Mouse (Mus musculus) intestine, embryonic 14.5 days (tissue): Measurements from ENCODE around the gene Gpsm2. TPM values are rescaled to one million over a fixed set of nuclear protein-coding genes. Genes with fewer than 3 reads are reported as not detected.

Experiments
- ATAC-seq: fragments of 200-750 bp; cut with Nextera tagmentation; replicated peaks from 2 replicates; pipeline ENCODE4 v1.8.0; 2017; ENCODE audit warnings: low read depth, moderate number of reproducible peaks, moderate TSS enrichment, moderate library complexity; ENCODE audit not compliant: low FRiP score, low TSS enrichment
- DNase-seq: peaks from one replicate; pipeline ENCODE4 v3.0.0-alpha.2; 2018; ENCODE audit warnings: low spot score
- H3K27ac ChIP-seq: fragments of 300-500 bp; sonication (generic); 2 replicates; pipeline ENCODE4 v1.5.1; 2014; ENCODE audit warnings: low read depth, mild to moderate bottlenecking, control low read depth
- H3K27me3 ChIP-seq: fragments of 300-500 bp; sonication (generic); replicated peaks from 2 replicates; pipeline ENCODE4 v1.6.1; 2014; ENCODE audit warnings: low read length, control low read depth; ENCODE audit not compliant: control insufficient read depth, insufficient read depth
- H3K36me3 ChIP-seq: fragments of 300-500 bp; sonication (generic); 2 replicates; pipeline ENCODE4 v1.6.1; 2014; ENCODE audit warnings: low read length, control low read depth; ENCODE audit not compliant: control insufficient read depth, insufficient read depth
- H3K4me1 ChIP-seq: fragments of 300-500 bp; sonication (generic); replicated peaks from 2 replicates; pipeline ENCODE4 v1.6.1; 2014; ENCODE audit warnings: low read length, control low read depth, mixed read lengths; ENCODE audit not compliant: control insufficient read depth, insufficient read depth
- H3K4me2 ChIP-seq: fragments of 300-500 bp; sonication (generic); 2 replicates; pipeline ENCODE4 v1.6.1; 2014; ENCODE audit warnings: low read length
- H3K4me3 ChIP-seq: fragments of 300-500 bp; sonication (generic); 2 replicates; pipeline ENCODE4 v1.5.1; 2014; ENCODE audit warnings: low read depth, low read length, control low read depth, mixed read lengths
- H3K9ac ChIP-seq: fragments of 300-500 bp; sonication (generic); 2 replicates; pipeline ENCODE4 v1.6.1; 2014; ENCODE audit warnings: mild to moderate bottlenecking, low read length
- H3K9me3 ChIP-seq: fragments of 300-500 bp; sonication (generic); 2 replicates; pipeline ENCODE4 v1.6.1; 2016; ENCODE audit warnings: low read length, control low read depth; ENCODE audit not compliant: control insufficient read depth
- WGBS: fragments of 180-500 bp; shearing (Covaris S2); extraction: QIAGEN DNeasy Blood & Tissue Kit; methylation state at CpG from one replicate; pipeline ENCODE4 v1.1.7; 2014; 5-methylcytosine and 5-hydroxymethylcytosine counted together
- polyA plus RNA-seq: library from polyadenylated mRNA; unstranded; fragments of >200 nt; fragmentation: Nextera tagmentation; extraction: Ambion mirVana; gene quantifications from 2 replicates; pipeline ENCODE4 v1.2.1, GENCODE M21; 2014

Gpsm2 gene
- polyA plus RNA-seq, 1 experiment from 2014 or later, result 55.8 TPM

DNA sequence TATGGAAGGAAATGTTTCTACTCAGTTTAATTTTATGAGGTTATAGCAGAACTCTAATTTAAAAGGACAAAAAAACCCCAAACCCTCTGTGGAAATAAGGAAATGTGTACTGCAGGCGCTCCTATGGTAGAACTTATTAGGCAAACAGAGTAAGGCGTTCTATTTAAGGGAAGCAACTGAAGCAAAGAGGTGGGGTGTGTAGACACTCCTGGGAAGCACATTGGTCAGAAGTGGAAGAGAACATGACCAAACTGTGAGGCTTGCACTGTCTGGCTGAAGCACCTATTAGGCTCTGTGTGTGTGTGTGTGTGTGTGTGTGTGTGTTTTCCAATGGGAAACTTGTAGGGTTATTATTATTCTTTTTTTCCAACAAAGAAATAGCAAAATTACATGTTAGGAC is 2.8 kb downstream of the Gpsm2 start:
- H3K9ac ChIP-seq, result no peak overlapping the region
- H3K4me1 ChIP-seq, result peaks cover 25% of the 10 kb centered on the region
- H3K9me3 ChIP-seq, result no peaks in the 10 kb centered on the region
- H3K27me3 ChIP-seq, result no peaks in the 10 kb centered on the region
- no peak for DNase-seq
- H3K36me3 ChIP-seq, result no peaks in the 10 kb centered on the region
- 73% methylated on average over 2 of the region's 2 CpGs for WGBS
- peak overlapping the region; percentile 18; the same call in 1 of the 2 replicates for H3K4me2 ChIP-seq
- no peak overlapping the region for H3K27ac ChIP-seq
- ATAC-seq, result no peak
- H3K4me3 ChIP-seq, result no peak overlapping the region

DNA sequence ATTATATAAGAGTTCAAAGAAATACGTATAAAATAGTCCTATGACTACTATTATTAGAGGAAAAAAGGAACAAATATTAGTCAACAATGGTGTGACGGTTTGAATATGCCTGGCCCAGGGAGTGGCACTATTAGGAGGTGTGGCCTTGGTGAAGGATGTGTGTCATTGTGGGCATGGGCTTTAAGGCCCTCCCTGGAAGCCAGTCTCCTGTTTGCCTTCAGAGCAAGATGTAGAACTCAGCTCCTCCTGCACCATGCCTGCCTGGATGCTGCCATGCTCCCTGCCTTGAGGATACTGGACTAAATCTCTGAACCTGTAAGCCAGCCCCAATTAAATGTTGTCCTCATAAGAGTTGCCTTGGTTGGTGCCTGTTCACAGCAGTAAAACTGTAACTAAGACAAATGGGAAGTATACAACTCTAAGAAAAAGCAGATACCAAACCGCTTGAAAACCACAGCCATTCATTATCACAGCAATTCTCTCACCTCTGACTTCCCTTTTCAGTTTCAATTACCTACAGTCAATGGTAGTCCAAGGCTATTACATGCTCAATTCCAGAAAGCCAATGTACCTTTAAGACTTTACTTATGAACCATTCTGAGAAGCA is 4.1 kb downstream of the Gpsm2 start:
- H3K4me3 ChIP-seq, result no peak overlapping the region
- ATAC-seq (no peak), DNase-seq (no peak)
- WGBS, result 78% methylated on average over 3 of the region's 3 CpGs
- no peak overlapping the region for H3K27ac ChIP-seq
- H3K27me3 ChIP-seq, result no peaks in the 10 kb centered on the region
- no peaks in the 10 kb centered on the region for H3K9me3 ChIP-seq
- no peaks in the 10 kb centered on the region for H3K36me3 ChIP-seq
- H3K4me2 ChIP-seq, result no peak overlapping the region
- H3K9ac ChIP-seq, result no peak overlapping the region
- H3K4me1 ChIP-seq, result peaks cover 27% of the 10 kb centered on the region

DNA sequence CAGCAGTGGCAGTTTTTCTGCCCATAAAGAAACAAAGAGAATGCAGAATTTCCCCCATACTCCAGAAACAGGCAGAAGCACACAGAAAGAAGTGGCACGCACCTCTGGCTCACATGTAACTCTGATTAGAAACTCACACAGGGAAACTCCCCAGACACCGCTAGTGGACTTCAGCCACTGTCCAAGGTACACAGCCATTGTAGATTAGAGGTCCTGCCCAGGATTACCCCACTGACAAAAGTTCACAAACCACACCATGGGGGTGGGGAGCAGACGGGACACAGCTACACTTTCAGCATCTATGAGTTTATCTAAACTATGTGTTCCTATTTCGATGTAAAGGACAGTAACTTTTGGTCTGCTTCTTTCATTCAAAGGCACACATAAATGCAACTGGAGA is 7.3 kb downstream of the Gpsm2 start:
- WGBS, result 87% methylated on average over 4 of the region's 4 CpGs
- Histone ChIP-seq H3K27me3 (no peaks in the 10 kb centered on the region), H3K4me3 (no peak overlapping the region), H3K9ac (no peak overlapping the region), H3K36me3 (peaks cover 5% of the 10 kb centered on the region; the same call in 1 of the 2 replicates), H3K4me2 (no peak overlapping the region), H3K27ac (no peak overlapping the region), H3K4me1 (peaks cover 14% of the 10 kb centered on the region), H3K9me3 (no peaks in the 10 kb centered on the region)
- DNase-seq, result no peak
- ATAC-seq, result no peak

DNA sequence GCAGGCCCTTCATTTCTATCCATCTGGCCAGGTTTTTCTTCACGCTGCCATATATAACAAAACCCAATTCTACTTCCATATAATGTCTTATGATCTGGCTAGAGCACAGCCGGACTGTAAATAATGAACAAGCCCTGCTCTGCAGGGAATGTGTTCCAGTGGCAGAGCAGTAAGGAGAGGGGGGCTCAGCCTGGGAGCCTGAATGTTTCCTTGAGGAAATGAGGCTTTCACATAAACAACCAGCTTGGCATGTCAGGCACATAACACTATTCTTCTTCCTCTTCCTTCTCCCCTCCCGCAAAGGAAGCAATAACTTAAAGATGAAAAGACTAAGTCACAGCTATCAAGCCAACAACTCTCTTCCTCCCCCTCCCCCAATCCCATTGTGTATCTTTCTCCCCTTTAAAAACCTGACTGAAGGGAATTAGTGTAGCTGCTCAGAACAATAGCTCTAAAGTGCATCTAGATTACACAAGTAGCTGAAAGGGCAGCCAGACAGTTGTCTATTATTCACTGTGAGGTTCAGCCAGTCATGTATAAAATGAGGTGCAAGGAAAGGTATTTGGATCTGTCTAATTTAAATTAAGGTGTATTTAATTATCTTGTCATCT is 8.9 kb downstream of the Gpsm2 start:
- no peak for DNase-seq
- Histone ChIP-seq H3K27ac (no peak overlapping the region), H3K4me2 (no peak overlapping the region), H3K4me3 (no peak overlapping the region), H3K27me3 (no peaks in the 10 kb centered on the region), H3K9me3 (no peaks in the 10 kb centered on the region), H3K9ac (no peak overlapping the region), H3K36me3 (peaks cover 7% of the 10 kb centered on the region; the same call in 1 of the 2 replicates), H3K4me1 (peaks cover 9% of the 10 kb centered on the region)
- no peak for ATAC-seq
- WGBS, result 25% methylated on average over 3 of the region's 3 CpGs

DNA sequence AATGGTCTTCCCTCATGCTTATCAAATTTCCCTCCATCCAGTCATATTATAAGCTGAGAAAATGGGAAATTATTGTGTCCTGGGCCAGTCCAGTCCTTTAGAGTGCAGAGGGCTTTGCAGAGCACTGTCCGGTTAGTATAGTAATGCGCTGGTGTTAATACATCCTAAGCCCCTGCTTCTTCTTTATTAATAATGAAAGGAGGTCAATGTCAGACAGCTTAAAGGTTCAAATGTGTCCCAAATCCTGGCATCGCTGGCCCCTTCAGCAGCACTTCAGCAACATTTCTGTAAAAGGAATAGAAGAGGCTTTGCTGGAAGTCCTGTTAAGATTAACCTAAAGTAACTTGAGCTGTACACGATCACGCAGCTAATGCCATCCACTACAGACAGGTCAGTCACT is 10.8 kb downstream of the Gpsm2 start:
- DNase-seq (no peak), ATAC-seq (no peak)
- H3K9ac ChIP-seq, result no peak overlapping the region
- H3K36me3 ChIP-seq, result peaks cover 10% of the 10 kb centered on the region; the same call in 1 of the 2 replicates
- no peaks in the 10 kb centered on the region for H3K9me3 ChIP-seq
- H3K27ac ChIP-seq, result no peak overlapping the region
- no peak overlapping the region for H3K4me2 ChIP-seq
- H3K27me3 ChIP-seq, result no peaks in the 10 kb centered on the region
- H3K4me1 ChIP-seq, result peaks cover 9% of the 10 kb centered on the region
- no peak overlapping the region; the same call in 1 of the 2 replicates for H3K4me3 ChIP-seq
- 95% methylated on average over 5 of the region's 5 CpGs for WGBS

DNA sequence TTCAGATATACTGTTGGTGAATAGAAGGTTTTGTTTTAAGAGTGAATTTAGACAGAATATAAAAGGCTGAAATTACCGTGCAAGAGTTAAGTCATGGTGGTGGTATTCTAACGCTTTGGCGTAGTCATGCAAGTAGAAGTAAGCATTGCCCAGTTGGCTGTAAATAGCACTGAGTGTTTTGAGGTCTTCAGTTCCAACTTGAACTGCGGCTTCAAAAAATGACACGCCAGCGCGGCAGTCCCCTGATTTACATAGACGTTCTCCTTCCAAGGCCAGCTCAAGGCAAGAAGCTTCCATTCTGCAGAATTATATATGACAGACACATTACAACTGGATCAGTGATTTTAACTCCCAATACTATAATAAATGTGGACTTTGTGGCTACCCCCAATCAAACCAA is 19.3 kb downstream of the Gpsm2 start:
- Histone ChIP-seq H3K4me2 (no peak overlapping the region), H3K4me1 (no peaks in the 10 kb centered on the region), H3K9me3 (no peaks in the 10 kb centered on the region), H3K9ac (no peak overlapping the region), H3K27ac (no peak overlapping the region), H3K27me3 (no peaks in the 10 kb centered on the region), H3K36me3 (peaks cover 45% of the 10 kb centered on the region), H3K4me3 (no peak overlapping the region)
- WGBS, result 96% methylated on average over 8 of the region's 8 CpGs
- DNase-seq (no peak), ATAC-seq (no peak)

DNA sequence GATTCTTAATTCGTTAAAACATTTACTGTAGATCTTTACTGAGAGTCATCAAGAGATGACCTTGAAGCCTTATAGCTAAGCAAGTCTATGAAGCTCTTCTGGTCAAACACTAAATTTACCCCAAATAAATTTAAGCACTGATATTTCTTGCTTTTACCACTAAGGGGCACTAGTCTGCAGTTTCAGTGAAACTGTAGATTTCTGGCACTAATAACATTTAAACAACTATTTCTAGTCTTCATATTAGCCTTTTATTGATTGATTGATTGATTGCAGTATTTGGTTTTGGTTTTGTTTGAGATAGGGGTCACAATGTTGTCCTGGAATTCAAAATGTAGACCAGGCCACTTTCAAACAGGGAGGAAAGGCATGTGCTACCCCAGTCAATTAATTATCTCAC is 20.9 kb downstream of the Gpsm2 start:
- ATAC-seq, result no peak
- WGBS, result 82% methylated on average over 1 of the region's 1 CpGs
- Histone ChIP-seq H3K4me1 (no peaks in the 10 kb centered on the region), H3K36me3 (peaks cover 60% of the 10 kb centered on the region), H3K27ac (no peak overlapping the region), H3K27me3 (no peaks in the 10 kb centered on the region), H3K9me3 (no peaks in the 10 kb centered on the region), H3K4me2 (no peak overlapping the region), H3K4me3 (no peak overlapping the region), H3K9ac (no peak overlapping the region)
- no peak for DNase-seq

DNA sequence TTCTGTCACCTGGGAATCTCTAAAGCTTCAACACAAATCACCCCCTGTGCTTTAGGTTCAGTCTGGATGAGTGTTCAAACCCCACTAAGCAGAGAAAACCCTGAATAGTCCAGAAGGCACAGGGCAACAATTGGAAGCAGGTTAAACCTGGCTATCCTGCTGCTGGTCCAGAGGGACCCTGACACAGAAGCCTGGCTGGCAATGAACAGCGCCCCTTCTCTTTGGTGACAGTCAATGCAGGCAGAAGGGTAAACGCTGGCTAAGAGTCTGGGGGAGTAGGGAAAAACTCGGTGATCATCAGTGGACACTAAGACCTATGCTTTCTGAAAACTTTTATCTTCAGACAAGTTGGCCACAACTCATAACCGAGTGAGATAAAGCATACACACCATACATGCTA is 22.3 kb downstream of the Gpsm2 start:
- H3K4me1 ChIP-seq, result no peaks in the 10 kb centered on the region
- 88% methylated on average over 4 of the region's 4 CpGs for WGBS
- no peak overlapping the region for H3K4me3 ChIP-seq
- H3K27ac ChIP-seq, result no peak overlapping the region
- no peak overlapping the region for H3K9ac ChIP-seq
- H3K36me3 ChIP-seq, result peaks cover 74% of the 10 kb centered on the region
- no peaks in the 10 kb centered on the region for H3K27me3 ChIP-seq
- ATAC-seq, result no peak
- no peak overlapping the region for H3K4me2 ChIP-seq
- no peak for DNase-seq
- H3K9me3 ChIP-seq, result no peaks in the 10 kb centered on the region

DNA sequence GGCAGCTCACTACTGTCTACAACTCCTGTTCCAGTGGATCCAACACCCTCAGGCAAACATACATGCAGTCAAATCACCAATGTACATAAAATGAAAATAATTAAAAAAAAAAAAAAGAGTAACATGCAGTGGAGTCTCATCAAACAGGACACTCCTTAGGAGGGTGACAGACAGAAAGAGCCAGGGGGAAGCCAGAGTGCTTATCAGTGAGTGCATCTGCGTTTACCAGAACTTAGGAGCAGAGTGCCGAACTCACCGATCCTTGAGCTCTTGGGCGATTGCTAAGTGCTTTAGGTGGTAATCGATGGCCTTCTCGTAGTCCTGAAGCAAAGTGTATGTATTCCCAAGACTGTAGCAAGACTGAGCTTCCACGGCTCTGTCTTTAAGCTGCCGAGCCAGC is 23.4 kb downstream of the Gpsm2 start:
- ATAC-seq, result no peak
- H3K4me3 ChIP-seq, result no peak overlapping the region
- H3K27ac ChIP-seq, result no peak overlapping the region
- H3K9me3 ChIP-seq, result no peaks in the 10 kb centered on the region
- no peaks in the 10 kb centered on the region for H3K4me1 ChIP-seq
- H3K9ac ChIP-seq, result no peak overlapping the region
- no peaks in the 10 kb centered on the region for H3K27me3 ChIP-seq
- WGBS, result 92% methylated on average over 8 of the region's 8 CpGs
- H3K4me2 ChIP-seq, result no peak overlapping the region
- no peak for DNase-seq
- peaks cover 85% of the 10 kb centered on the region for H3K36me3 ChIP-seq
